Mouse (Mus musculus) left cerebral cortex, postnatal 10 days (tissue): ENCODE measurements around the gene Txndc9. TPM values are rescaled to one million over a fixed set of nuclear protein-coding genes. Genes with fewer than 3 reads are reported as not detected.
A peak's percentile ranks its signal among the peaks of the same experiment; 100 is the strongest.

Experiments used
- DNase-seq, 2 experiments: peaks; one replicate each; pipeline ENCODE4 v3.0.0; 2021 to 2022; ENCODE audit warnings: low spot score in 2 of 2, mixed read lengths in 1 of 2; ENCODE audit errors: extremely low spot score in 1 of 2
- intact Hi-C: fragments of 180-260 bp; cut with DNase I; formaldehyde crosslinking; loops from one replicate; pipeline ENCODE4 v1.15.1; 2025
- total RNA-seq, 2 experiments: library from RNA; stranded (reverse); gene quantifications; 2 replicates each; pipeline ENCODE4 v1.2.3; 2021

The Txndc9 gene
- 10 to 100 TPM; 59.2 to 61.1 TPM for total RNA-seq

DNA sequence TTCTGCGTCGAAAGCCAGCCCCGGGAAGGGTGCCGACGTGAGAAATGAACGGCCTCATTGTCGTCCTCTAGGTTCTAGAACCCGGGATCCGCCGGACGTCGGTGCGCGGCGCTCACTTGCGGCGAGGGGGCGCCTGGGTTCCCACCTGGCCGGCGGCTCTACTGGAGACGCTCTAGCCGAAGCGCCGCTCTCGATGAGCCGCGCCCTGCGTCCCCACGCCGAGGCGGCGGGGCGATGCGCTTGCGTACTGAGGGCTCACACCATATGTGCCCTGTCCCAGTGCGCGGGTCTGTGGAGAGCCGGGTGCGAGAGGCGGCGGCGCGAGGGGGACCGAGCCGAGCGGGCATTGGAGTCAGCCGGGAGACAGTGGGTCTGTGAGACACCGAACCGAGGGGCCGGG is at the start of gene Txndc9, which contains the start of gene Eif5b:
Gene Txndc9, minus strand, starts transcription at position 27 of the 400 bp plus-strand sequence.
Gene Eif5b, plus strand, starts transcription at position 144 of the 400 bp plus-strand sequence.
- intact Hi-C loops = loop anchor here (2.0 kb wide), 1 partner anchor 107 kb away; the partner anchor contains the start of genes Mitd1 and Mrpl30
- peak; percentile 92 to 97 for DNase-seq

- intact Hi-C loops = loop anchor here (5.0 kb wide), 1 partner anchor 43 kb away; no protein-coding TSS in a partner anchor
- no peak for DNase-seq
Measured at GRCm38 (mm10) chr1:38038898-38039297, 41.2 kb upstream of the Txndc9 start.

- no peak for DNase-seq
- intact Hi-C loops = loop anchor here (5.0 kb wide), 1 partner anchor 45 kb away; no protein-coding TSS in a partner anchor
Measured at GRCm38 (mm10) chr1:38037375-38037774, 39.7 kb upstream of the Txndc9 start.

DNA sequence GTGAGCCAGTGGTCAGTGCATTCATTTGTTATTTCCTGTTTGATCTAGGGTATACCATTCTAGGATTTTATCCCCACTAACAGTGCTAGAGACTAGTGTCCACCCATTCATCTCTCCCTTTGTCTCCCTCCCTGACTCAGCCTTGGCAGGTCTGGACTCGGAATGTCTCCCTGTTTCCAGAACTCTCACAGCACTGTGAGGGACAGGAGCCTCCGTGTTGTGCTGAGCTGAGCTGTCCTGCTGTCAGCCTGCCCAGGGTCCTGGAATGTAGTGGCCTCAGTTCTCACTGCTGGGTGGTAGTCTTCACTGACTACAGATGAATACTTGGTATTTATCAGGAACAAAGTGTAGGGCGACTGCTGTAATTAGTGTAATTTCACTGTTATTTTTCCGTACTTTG is 37.8 kb upstream of the Txndc9 start:
- no peak for DNase-seq
- intact Hi-C loops = loop anchor here (5.0 kb wide), 1 partner anchor 47 kb away; no protein-coding TSS in a partner anchor

GRCm38 (mm10) chr1:38031391-38031790 is 33.7 kb upstream of the Txndc9 start:
- intact Hi-C loops = no loop called here
- DNase-seq = no peak

DNA sequence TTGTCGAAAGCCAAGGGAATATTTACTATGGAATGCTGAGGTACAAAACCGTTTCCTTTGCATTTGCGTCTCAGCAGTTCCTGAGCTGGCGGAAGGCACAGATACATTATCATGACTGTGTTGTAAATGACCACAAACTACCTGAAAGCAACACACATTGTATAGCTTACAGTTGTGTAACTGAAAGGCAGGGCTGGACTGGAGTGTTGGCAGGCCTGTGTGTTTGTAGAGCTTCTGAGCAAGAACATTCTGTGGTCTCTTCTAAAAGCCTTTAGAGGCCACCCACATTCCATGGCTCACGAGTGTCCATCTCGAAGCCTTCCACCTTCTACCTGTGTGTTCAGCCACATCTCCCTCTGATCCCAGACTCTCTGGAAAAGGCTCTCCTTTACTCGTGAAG is 29.6 kb upstream of the Txndc9 start:
- intact Hi-C loops = no loop called here
- no peak for DNase-seq

DNA sequence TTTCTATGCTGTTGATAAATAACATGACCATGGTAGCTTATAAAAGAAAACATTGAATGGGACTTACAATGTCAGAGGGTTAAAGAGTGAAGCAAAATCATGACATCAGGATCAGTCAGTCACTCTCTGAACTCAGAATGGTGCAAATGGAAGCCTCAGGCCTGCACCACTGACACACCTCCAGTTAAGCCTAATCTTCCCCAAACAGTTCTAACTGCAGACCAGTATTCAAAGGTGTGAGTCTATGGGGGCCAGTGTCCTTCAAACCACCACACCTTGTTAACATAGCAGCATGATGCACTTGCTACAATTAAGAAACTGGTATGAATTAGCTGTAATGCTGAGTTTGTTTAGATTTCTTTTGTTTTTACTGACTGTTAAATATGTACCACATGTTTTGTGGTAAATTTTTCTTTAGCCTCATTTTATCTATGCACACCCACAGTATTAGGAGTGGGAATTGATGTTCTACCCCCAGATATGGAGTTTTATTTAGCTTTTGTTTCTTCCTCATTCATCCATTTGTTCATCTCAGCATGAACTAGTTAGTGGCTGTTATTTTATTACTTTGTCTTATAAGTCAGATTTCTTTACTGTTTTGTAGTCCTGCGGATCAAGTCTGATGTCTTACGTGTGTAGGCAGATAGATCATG is 17.0 kb upstream of the Txndc9 start:
- intact Hi-C loops = no loop called here
- no peak for DNase-seq

DNA sequence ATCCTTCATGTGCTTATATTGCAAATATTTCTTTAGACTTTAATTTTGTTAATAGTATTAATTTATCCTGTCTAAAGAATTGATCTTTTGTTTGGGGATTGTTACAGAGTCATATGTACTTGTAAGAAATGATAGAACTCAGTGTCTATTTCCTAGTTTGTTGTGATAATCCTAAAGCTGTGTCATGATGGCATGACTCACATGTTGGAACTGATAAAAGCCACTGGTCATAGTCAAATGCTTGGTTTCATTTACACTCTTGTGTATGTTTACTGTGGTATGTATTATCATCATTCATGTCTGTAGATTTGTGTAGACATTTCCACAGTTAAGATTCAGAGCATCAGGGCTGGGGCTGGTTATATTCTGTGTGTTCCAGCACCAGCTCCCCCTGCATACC is 14.8 kb upstream of the Txndc9 start:
- intact Hi-C loops = no loop called here
- DNase-seq = no peak

GRCm38 (mm10) chr1:38012104-38012503 is 14.4 kb upstream of the Txndc9 start:
- intact Hi-C loops = no loop called here
- DNase-seq = no peak

- intact Hi-C loops = no loop called here
- no peak for DNase-seq
Measured at GRCm38 (mm10) chr1:38011647-38012046, 14.0 kb upstream of the Txndc9 start.

GRCm38 (mm10) chr1:38006741-38007140 is 9.0 kb upstream of the Txndc9 start:
- intact Hi-C loops = no loop called here
- no peak for DNase-seq

- intact Hi-C loops = no loop called here
- no peak for DNase-seq
Measured at GRCm38 (mm10) chr1:38003046-38003445, 5.4 kb upstream of the Txndc9 start.

GRCm38 (mm10) chr1:38001956-38002355 is 4.3 kb upstream of the Txndc9 start:
- intact Hi-C loops = no loop called here
- no peak for DNase-seq

DNA sequence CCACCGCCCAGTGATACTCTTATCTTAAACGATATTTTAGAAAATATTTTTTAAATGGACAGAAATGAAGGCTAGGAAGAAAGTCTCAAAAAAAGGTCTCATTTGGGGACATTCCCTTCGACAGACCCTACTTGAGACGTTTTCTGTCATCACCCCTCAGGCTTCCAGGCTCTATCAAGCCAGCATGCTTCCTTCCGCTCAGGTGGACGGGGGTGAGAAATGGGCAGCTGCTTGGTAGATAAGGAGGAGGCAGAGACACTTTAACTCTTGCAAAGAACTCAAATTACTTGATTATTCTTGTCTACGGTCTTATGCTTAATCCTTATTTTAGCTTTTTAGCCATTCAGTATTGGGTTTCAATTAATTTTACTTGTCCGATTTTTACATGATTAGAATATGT is 3.2 kb upstream of the Txndc9 start:
- intact Hi-C loops = no loop called here
- DNase-seq = no peak

- DNase-seq = no peak
- intact Hi-C loops = no loop called here
Measured at GRCm38 (mm10) chr1:37999552-37999951, 1.9 kb upstream of the Txndc9 start.

DNA sequence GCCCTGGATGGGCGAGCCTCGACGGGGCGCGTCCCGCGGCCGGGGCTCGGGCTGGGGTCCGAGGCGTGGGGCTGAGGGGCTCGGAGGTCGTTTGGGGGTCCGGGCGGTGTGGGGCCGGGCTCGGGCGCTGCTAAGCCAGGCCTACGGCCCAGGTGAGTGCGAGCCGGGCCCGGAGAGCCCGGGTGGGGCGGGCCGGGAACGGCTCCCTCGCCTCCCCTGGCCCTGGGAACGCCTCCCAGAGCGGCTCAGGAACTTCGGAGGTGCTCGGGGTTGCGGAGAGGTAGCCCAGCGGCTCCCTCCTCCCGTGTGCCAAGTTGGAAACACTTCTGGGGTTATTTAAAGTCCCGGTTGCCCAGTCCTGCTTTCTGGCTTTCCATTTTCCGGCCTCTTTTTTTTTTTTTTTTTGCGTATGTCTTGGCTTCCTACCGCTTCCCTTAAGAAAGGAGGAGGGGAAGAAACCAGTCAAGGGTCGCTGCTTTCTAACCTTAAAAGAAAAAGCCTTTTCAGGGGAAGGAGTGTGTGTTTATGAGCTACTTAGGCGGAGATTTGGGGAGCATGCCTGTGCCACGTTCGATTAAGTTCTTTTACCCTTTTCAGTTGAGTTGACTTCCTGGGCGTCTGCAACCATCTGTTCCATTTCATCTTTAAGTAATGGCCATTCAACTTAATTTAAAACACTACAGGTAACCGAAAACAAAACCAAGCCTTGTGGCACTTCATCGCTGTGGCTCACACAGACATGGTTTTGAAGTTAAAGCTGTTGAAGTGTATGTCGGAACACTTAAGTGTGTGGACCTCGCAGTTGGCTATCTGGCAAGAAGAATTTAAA is 892 bp upstream of the Txndc9 start:
- no peak for DNase-seq

DNA sequence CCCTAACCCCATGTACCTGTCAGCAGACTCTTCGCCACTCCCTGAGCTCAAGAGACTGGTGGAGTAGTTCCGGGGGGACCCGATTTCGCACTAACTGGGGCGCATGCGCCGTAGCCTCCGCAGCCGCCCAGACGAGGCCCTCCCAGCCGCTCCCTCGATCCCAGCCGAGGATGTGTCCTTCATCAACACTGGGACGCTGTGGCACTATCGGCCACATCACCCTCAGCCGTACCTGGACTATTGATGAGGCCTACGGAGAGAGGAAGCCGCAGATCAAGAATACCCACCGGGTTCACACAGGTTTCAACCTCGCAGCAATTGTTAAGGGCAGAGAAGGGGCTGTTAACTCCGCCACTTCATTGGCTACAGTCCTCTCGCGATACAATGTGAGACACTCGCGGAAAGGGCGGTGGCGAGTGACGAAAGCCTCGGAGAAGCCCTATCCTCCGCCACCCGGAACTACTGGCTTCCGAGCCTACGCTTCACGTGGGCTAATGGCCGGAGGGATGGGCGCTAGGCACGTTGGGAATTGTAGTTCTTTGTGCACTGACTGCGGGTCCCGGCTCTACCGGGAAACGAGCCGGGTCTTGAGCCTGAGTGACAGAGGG is 712 bp downstream of the Txndc9 start:
- intact Hi-C loops = loop anchor here (2.0 kb wide), 1 partner anchor 106 kb away; the partner anchor contains the start of genes Mitd1 and Mrpl30
- peak; percentile 98 to 99 for DNase-seq

More for the DNA sequence above, 892 bp upstream of the Txndc9 start:
- intact Hi-C loops = no loop called here

DNA sequence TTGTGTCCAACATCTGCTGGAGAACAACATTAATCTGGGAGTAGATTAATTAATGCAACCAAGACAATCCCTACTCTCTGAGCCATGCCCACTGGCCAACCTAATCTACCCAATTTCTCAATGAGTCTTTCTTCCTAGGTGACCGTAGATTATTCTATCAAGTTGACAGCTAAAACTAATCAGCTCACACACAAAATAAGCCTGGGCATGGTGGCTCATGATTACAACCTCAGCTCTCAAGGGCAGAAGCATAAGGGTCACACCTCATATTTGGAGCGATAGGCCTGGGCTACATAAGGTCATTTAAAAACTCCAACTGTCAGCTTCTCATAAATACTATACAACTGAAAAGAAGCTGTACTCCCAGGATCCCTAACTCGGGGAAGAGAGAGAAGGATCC is 1.5 kb downstream of the Txndc9 start:
- DNase-seq = no peak
- intact Hi-C loops = loop anchor here (2.0 kb wide), 1 partner anchor 105 kb away; the partner anchor contains the start of genes Mitd1 and Mrpl30

DNA sequence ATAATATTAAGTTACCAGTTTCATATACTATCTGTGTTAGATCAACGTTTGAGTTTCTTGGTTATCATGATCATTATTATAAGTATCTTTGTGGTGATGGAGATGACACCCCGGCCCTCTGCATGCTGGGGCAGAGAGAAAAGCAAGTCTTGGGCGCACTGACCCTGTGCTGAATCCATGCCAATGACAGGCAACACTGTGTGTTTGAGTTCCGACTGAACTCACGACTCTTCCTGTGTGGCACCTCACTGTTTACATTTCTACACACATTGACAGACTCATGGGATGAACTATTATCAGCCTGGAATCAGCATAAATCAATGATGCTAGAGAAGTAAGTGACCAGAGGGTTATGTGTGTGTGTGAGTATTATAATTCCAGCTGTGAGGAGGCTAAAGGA is 9.8 kb downstream of the Txndc9 start:
- intact Hi-C loops = no loop called here

More for the DNA sequence above, 9.8 kb downstream of the Txndc9 start:
- DNase-seq = no peak
